Mouse (Mus musculus): ENCODE data around the gene Emilin2. TPM values are rescaled to one million over a fixed set of nuclear protein-coding genes. Genes with fewer than 3 reads are reported as not detected.

Gene Emilin2
- polyA plus RNA-seq, 1 experiment from 2014 or later, result 22.6 TPM

DNA sequence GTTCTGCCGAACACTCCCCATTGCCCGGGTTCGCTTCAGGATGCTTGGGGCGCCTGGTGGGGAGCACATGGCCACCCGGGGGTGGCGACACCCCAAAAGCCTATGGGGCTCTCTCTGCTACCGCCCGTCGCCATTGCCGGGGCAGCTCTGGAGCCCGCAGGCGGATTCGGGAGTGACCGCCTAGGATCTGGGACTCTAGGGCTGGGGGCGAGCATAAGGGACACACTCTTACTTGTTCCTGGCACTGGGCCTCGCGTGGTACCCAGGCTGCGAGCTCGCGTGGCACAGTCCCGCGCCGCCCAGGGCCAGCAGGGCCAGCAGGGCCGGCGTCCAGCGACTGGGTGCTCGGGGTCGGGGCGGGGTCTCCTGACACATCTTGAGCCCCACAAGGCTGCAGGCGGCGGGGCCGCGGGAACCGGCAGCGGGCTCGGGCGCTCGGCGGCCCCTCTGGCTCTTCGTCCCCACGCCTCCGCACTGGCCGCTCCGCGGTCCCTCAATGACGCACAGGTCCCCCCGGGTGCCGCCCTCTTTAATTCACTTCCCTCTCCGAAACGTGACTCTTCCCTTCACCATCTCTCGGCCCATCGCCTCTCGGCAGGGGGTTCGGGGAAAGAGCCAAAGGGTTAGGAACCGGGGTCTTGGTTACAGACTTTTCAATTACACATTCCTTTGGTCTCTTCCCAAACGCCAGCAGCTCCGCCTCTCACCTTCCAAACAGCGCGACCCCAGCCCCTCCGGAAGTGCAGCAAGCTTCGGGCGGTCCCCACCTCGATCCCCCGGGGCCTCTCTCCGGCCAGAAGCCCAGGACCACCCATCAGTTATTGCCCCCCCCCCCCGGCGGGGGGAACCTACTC lies 1.1 kb downstream of the Emilin2 start:
- Histone ChIP-seq H3K27ac (replicated peaks) (peak overlapping the region; percentile 82), H3K4me1 (peaks cover 38% of the 10 kb centered on the region), H3K27me3 (ENCODE audit: low read depth, poor library complexity, severe bottlenecking) (peaks cover 13% of the 10 kb centered on the region; the same call in 1 of the 2 replicates), H3K9me3 (replicated peaks) (no peaks in the 10 kb centered on the region), H3K36me3 (no peaks in the 10 kb centered on the region), H3K4me3 (peak overlapping the region; percentile 67)
- DNase-seq (ENCODE audit: low spot score), result peak; percentile 73
- WGBS, result under 1% methylated on average over 67 of the region's 67 CpGs

DNA sequence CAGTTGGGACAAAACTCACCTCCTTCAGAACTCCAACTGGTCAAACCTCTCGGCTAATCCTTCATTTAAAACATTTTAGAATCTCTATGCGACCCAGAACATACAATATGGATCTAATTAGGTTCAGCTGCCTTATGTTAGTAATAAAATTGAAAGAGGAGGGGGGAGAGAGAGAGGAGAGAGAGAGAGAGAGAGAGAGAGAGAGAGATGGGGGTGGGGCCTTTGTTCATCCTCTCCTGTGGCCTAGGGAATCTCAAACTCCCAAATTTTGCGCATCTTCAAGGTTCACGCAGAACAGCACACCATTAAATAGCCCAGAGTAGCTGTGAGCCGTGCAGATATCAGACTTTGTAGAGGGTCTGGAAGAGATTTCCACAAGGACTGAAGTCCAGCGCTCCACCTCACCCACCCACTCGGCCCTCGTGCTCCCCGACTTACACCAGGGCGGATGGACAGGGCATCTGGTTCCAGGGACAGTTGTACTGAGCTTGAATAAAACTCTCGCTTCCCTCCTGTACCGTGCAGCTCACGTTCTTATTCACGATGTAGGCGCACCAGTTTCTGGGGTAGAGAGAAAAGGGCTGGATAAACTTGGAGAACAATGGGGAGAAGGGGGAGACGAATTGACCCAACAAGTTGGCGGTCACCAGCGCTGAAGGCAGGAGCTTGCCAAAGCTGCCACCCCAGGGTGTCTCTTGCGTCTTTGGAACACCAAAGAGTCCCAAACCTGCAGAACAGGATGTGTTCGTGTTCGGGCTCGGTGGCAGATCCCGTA lies 1.9 kb downstream of the Emilin2 start:
- Histone ChIP-seq H3K27me3 (ENCODE audit: low read depth, poor library complexity, severe bottlenecking) (peaks cover 13% of the 10 kb centered on the region; the same call in 1 of the 2 replicates), H3K4me3 (peak overlapping the region; percentile 67), H3K4me1 (peaks cover 38% of the 10 kb centered on the region), H3K9me3 (replicated peaks) (no peaks in the 10 kb centered on the region), H3K27ac (replicated peaks) (peak overlapping the region; percentile 82), H3K36me3 (no peaks in the 10 kb centered on the region)
- WGBS, result 5% methylated on average over 23 of the region's 23 CpGs
- DNase-seq (ENCODE audit: low spot score), result peak; percentile 53

- H3K4me3 ChIP-seq, result peak overlapping the region; percentile 67
- no peaks in the 10 kb centered on the region for H3K9me3 ChIP-seq (replicated peaks)
- peak; percentile 61 for DNase-seq (ENCODE audit: low spot score)
- H3K36me3 ChIP-seq, result no peaks in the 10 kb centered on the region
- H3K27ac ChIP-seq (replicated peaks), result peak overlapping the region; percentile 82
- H3K4me1 ChIP-seq, result peaks cover 40% of the 10 kb centered on the region
- H3K27me3 ChIP-seq (ENCODE audit: low read depth, poor library complexity, severe bottlenecking), result peaks cover 13% of the 10 kb centered on the region; the same call in 1 of the 2 replicates
- WGBS, result 13% methylated on average over 14 of the region's 14 CpGs
Observed at GRCm38 (mm10) chr17:71309141-71309540, 2.6 kb downstream of the Emilin2 start.

GRCm38 (mm10) chr17:71308296-71308695 lies 3.5 kb downstream of the Emilin2 start:
- WGBS, result 90% methylated on average over 5 of the region's 5 CpGs
- Histone ChIP-seq H3K4me1 (peaks cover 40% of the 10 kb centered on the region), H3K36me3 (no peaks in the 10 kb centered on the region), H3K9me3 (replicated peaks) (no peaks in the 10 kb centered on the region), H3K4me3 (no peak overlapping the region), H3K27me3 (ENCODE audit: low read depth, poor library complexity, severe bottlenecking) (peaks cover 13% of the 10 kb centered on the region; the same call in 1 of the 2 replicates), H3K27ac (replicated peaks) (no peak overlapping the region)
- DNase-seq (ENCODE audit: low spot score), result no peak

- no peak overlapping the region for H3K27ac ChIP-seq (replicated peaks)
- H3K4me1 ChIP-seq, result peaks cover 35% of the 10 kb centered on the region
- peaks cover 13% of the 10 kb centered on the region; the same call in 1 of the 2 replicates for H3K27me3 ChIP-seq (ENCODE audit: low read depth, poor library complexity, severe bottlenecking)
- no peak overlapping the region for H3K4me3 ChIP-seq
- WGBS, result 88% methylated on average over 10 of the region's 10 CpGs
- peaks cover 2% of the 10 kb centered on the region; the same call in 1 of the 2 replicates for H3K36me3 ChIP-seq
- H3K9me3 ChIP-seq (replicated peaks), result no peaks in the 10 kb centered on the region
- no peak for DNase-seq (ENCODE audit: low spot score)
Observed at GRCm38 (mm10) chr17:71307251-71307790, 4.5 kb downstream of the Emilin2 start.

DNA sequence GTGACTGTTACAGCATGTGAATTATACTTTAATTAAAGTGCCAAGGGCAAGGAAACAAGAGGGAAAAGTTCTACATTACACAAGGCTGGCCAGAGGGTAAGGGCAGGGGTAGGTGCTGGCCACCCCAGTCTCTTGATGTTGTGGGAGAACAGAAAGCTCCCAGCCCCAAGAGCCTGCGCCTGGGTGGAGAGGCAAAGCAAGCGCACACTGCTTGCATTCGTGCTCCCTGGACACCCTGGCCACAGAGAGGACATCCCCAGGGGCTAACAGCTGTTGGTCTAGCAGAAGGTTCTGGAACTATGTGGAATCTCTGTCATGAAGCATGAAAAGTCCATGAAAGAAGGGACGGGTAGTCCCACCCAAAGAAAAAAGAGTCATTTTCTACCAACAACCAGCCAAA lies 5.1 kb downstream of the Emilin2 start:
- WGBS, result 91% methylated on average over 4 of the region's 4 CpGs
- Histone ChIP-seq H3K27ac (replicated peaks) (no peak overlapping the region), H3K4me3 (no peak overlapping the region), H3K36me3 (peaks cover 6% of the 10 kb centered on the region; the same call in 1 of the 2 replicates), H3K4me1 (peaks cover 33% of the 10 kb centered on the region), H3K27me3 (ENCODE audit: low read depth, poor library complexity, severe bottlenecking) (peaks cover 8% of the 10 kb centered on the region; the same call in 1 of the 2 replicates), H3K9me3 (replicated peaks) (no peaks in the 10 kb centered on the region)
- DNase-seq (ENCODE audit: low spot score), result no peak

DNA sequence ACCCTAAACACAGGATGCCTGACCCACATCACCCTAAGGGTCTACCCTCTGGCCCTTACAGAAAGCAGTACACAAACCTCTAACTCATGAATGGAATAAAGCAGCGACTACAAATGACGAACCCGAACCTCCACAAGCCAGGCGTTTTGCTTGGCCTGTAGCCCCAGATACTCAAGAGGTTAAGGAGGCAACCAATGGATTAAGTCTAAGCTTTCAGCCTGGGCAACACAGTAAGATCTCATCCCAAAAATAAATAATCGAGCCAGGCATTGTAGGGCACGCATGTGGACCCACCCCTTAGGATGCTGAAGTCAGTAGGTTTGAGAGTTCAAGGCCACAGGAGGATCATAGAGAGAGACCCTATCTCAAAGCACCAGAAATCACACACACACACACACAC lies 5.7 kb downstream of the Emilin2 start:
- H3K4me3 ChIP-seq, result no peak overlapping the region
- WGBS, result 83% methylated on average over 6 of the region's 6 CpGs
- H3K36me3 ChIP-seq, result peaks cover 10% of the 10 kb centered on the region; the same call in 1 of the 2 replicates
- peaks cover 27% of the 10 kb centered on the region for H3K4me1 ChIP-seq
- peaks cover 5% of the 10 kb centered on the region; the same call in 1 of the 2 replicates for H3K27me3 ChIP-seq (ENCODE audit: low read depth, poor library complexity, severe bottlenecking)
- DNase-seq (ENCODE audit: low spot score), result peak; percentile 8
- H3K9me3 ChIP-seq (replicated peaks), result no peaks in the 10 kb centered on the region
- no peak overlapping the region for H3K27ac ChIP-seq (replicated peaks)

DNA sequence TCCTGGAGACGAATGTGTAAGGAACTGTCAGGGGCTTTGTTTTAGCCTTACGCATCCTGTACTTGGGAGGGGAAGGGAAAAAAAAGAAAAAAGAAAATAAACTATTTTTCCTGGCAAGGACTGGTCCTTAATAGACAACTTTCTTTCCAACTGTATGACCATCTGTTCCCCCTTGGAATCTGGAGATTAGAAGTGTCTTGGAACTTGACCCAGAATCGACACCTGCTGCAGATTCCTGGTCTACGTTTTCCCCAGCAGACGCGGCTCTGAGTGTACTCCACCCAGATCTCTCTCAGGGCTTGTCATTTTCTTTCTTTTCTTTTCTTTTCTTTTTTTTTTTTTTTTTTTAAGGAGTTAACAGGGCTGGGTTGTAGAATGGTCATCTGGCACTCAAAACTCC lies 8.3 kb downstream of the Emilin2 start:
- Histone ChIP-seq H3K36me3 (peaks cover 21% of the 10 kb centered on the region; the same call in 1 of the 2 replicates), H3K27me3 (ENCODE audit: low read depth, poor library complexity, severe bottlenecking) (no peaks in the 10 kb centered on the region), H3K4me3 (no peak overlapping the region), H3K9me3 (replicated peaks) (no peaks in the 10 kb centered on the region), H3K27ac (replicated peaks) (no peak overlapping the region), H3K4me1 (0 out of 2 replicates have a peak, but pooled peaks cover 2% of the 10 kb centered on the region)
- 82% methylated on average over 6 of the region's 6 CpGs for WGBS
- DNase-seq (ENCODE audit: low spot score), result peak; percentile 5

DNA sequence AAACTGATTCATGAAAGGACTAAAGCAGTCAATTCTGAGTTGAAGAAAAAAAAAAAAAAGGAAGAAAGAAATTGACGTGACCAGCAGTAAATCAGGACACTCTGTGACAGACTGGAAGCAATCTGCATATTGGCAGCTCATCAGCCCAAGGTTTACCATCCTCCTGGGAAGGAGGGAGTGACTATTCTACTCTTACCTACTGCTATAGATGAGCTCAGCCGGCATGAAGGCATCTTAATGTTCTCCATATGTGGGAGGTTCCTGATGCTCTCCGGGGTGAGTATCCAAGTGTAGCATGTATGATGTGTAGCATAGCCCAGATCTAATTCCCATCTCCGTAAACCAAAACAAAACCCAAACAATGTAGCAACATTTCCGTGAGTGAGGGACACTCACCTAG lies 10.4 kb downstream of the Emilin2 start:
- Histone ChIP-seq H3K9me3 (replicated peaks) (no peaks in the 10 kb centered on the region), H3K4me3 (no peak overlapping the region), H3K36me3 (peaks cover 21% of the 10 kb centered on the region; the same call in 1 of the 2 replicates), H3K27ac (replicated peaks) (no peak overlapping the region), H3K4me1 (0 out of 2 replicates have a peak, but pooled peaks cover 2% of the 10 kb centered on the region), H3K27me3 (ENCODE audit: low read depth, poor library complexity, severe bottlenecking) (no peaks in the 10 kb centered on the region)
- 79% methylated on average over 5 of the region's 5 CpGs for WGBS
- no peak for DNase-seq (ENCODE audit: low spot score)

GRCm38 (mm10) chr17:71300338-71300737 lies 11.4 kb downstream of the Emilin2 start:
- 92% methylated on average over 2 of the region's 2 CpGs for WGBS
- no peaks in the 10 kb centered on the region for H3K27me3 ChIP-seq (ENCODE audit: low read depth, poor library complexity, severe bottlenecking)
- 0 out of 2 replicates have a peak, but pooled peaks cover 2% of the 10 kb centered on the region for H3K4me1 ChIP-seq
- H3K27ac ChIP-seq (replicated peaks), result no peak overlapping the region
- no peaks in the 10 kb centered on the region for H3K9me3 ChIP-seq (replicated peaks)
- H3K4me3 ChIP-seq, result no peak overlapping the region
- DNase-seq (ENCODE audit: low spot score), result no peak
- H3K36me3 ChIP-seq, result peaks cover 21% of the 10 kb centered on the region; the same call in 1 of the 2 replicates

- WGBS, result 97% methylated on average over 4 of the region's 4 CpGs
- DNase-seq (ENCODE audit: low spot score), result no peak
- no peak overlapping the region for H3K4me3 ChIP-seq
- peaks cover 21% of the 10 kb centered on the region; the same call in 1 of the 2 replicates for H3K36me3 ChIP-seq
- H3K9me3 ChIP-seq (replicated peaks), result no peaks in the 10 kb centered on the region
- no peak overlapping the region for H3K27ac ChIP-seq (replicated peaks)
- no peaks in the 10 kb centered on the region for H3K27me3 ChIP-seq (ENCODE audit: low read depth, poor library complexity, severe bottlenecking)
- 0 out of 2 replicates have a peak, but pooled peaks cover 2% of the 10 kb centered on the region for H3K4me1 ChIP-seq
Observed at GRCm38 (mm10) chr17:71299879-71300278, 11.9 kb downstream of the Emilin2 start.

DNA sequence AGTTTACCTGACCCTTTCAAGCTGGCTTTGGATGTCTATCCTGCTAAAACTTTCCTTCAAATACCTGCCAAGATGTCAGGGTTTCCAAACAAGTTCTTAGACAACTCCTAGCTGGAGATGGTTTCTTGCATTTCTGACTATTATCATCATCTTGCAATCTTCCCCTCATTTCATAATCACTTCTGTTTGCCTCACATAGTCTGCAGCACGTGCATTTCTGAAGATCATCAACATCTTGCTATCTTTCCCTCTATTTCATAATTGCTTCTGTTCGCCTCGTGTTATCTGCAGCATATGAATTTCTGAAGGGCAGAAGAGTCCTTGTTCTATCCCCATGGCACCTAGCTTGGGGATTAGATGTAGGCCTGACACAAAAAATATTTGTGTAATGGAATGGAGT lies 17.2 kb downstream of the Emilin2 start:
- no peak overlapping the region for H3K4me3 ChIP-seq
- H3K4me1 ChIP-seq, result no peaks in the 10 kb centered on the region
- no peaks in the 10 kb centered on the region for H3K27me3 ChIP-seq (ENCODE audit: low read depth, poor library complexity, severe bottlenecking)
- peaks cover 3% of the 10 kb centered on the region; the same call in 1 of the 2 replicates for H3K36me3 ChIP-seq
- no peak for DNase-seq (ENCODE audit: low spot score)
- no peak overlapping the region for H3K27ac ChIP-seq (replicated peaks)
- no peaks in the 10 kb centered on the region for H3K9me3 ChIP-seq (replicated peaks)
- 87% methylated on average over 3 of the region's 3 CpGs for WGBS
